Mouse (Mus musculus) kidney, embryonic 15.5 days (tissue): Measurements from ENCODE around the gene Prkcz. TPM values are rescaled to one million over a fixed set of nuclear protein-coding genes. Genes with fewer than 3 reads are reported as not detected.

Experiments
- ATAC-seq: fragments of 200-750 bp; cut with Nextera tagmentation; replicated peaks from 2 replicates; pipeline ENCODE4 v1.8.0; 2017; ENCODE audit warnings: moderate TSS enrichment; ENCODE audit not compliant: low FRiP score
- H3K27ac ChIP-seq: fragments of 300-500 bp; sonication (generic); 2 replicates; pipeline ENCODE4 v1.5.1; 2015; ENCODE audit warnings: mild to moderate bottlenecking, inconsistent platforms
- H3K27me3 ChIP-seq: fragments of 300-500 bp; sonication (generic); 2 replicates; pipeline ENCODE4 v1.6.1; 2015; ENCODE audit warnings: inconsistent platforms
- H3K36me3 ChIP-seq: fragments of 300-500 bp; sonication (generic); 2 replicates; pipeline ENCODE4 v1.6.1; 2015; ENCODE audit warnings: inconsistent platforms
- H3K4me1 ChIP-seq: fragments of 300-500 bp; sonication (generic); 2 replicates; pipeline ENCODE4 v1.6.1; 2015; ENCODE audit warnings: inconsistent platforms
- H3K4me2 ChIP-seq: fragments of 300-500 bp; sonication (generic); 2 replicates; pipeline ENCODE4 v1.6.1; 2015; ENCODE audit warnings: moderate library complexity, mild to moderate bottlenecking, inconsistent platforms
- H3K4me3 ChIP-seq: fragments of 300-500 bp; sonication (generic); replicated peaks from 2 replicates; pipeline ENCODE4 v1.5.1; 2015; ENCODE audit warnings: mild to moderate bottlenecking, inconsistent platforms
- H3K9ac ChIP-seq: fragments of 300-500 bp; sonication (generic); 2 replicates; pipeline ENCODE4 v1.6.1; 2015; ENCODE audit warnings: mild to moderate bottlenecking, inconsistent platforms
- H3K9me3 ChIP-seq: fragments of 300-500 bp; sonication (generic); replicated peaks from 2 replicates; pipeline ENCODE4 v1.6.1; 2016; ENCODE audit warnings: inconsistent platforms
- WGBS: fragments of 180-500 bp; shearing (Covaris S2); methylation state at CpG from one replicate; pipeline ENCODE4 v1.1.7; 2015; ENCODE audit warnings: mixed read lengths; 5-methylcytosine and 5-hydroxymethylcytosine counted together
- polyA plus RNA-seq: library from polyadenylated mRNA; unstranded; fragments of >200 nt; fragmentation: Nextera tagmentation; extraction: Ambion mirVana; gene quantifications from 2 replicates; pipeline ENCODE4 v1.2.1, GENCODE M21; 2015

Gene Prkcz
- polyA plus RNA-seq, 1 experiment from 2014 or later: 16.6 TPM

GRCm38 (mm10) chr4:155381974-155382373, 20.8 kb upstream of the Prkcz start:
- ATAC-seq: no peak
- Histone ChIP-seq H3K9ac (no peak overlapping the region), H3K4me1 (peaks cover 11% of the 10 kb centered on the region; the same call in 1 of the 2 replicates), H3K27ac (no peak overlapping the region), H3K27me3 (peaks cover 65% of the 10 kb centered on the region), H3K4me3 (no peak overlapping the region), H3K4me2 (no peak overlapping the region), H3K9me3 (no peaks in the 10 kb centered on the region), H3K36me3 (no peaks in the 10 kb centered on the region)
- WGBS: 28% methylated on average over 7 of the region's 7 CpGs

- no peaks in the 10 kb centered on the region for H3K9me3 ChIP-seq
- 0 out of 2 replicates have a peak, but pooled peaks cover 4% of the 10 kb centered on the region for H3K27me3 ChIP-seq
- no peak for ATAC-seq
- peaks cover 6% of the 10 kb centered on the region; the same call in 1 of the 2 replicates for H3K4me1 ChIP-seq
- H3K36me3 ChIP-seq: no peaks in the 10 kb centered on the region
- H3K4me2 ChIP-seq: no peak overlapping the region
- no peak overlapping the region for H3K4me3 ChIP-seq
- no peak overlapping the region for H3K27ac ChIP-seq
- no peak overlapping the region for H3K9ac ChIP-seq
- WGBS: 58% methylated on average over 5 of the region's 5 CpGs
These were observed 10.9 kb upstream of the Prkcz start for GRCm38 (mm10) chr4:155371797-155372735.

- Histone ChIP-seq H3K4me2 (no peak overlapping the region), H3K4me3 (no peak overlapping the region), H3K27ac (no peak overlapping the region), H3K4me1 (peaks cover 13% of the 10 kb centered on the region), H3K36me3 (no peaks in the 10 kb centered on the region), H3K9me3 (no peaks in the 10 kb centered on the region), H3K9ac (no peak overlapping the region), H3K27me3 (0 out of 2 replicates have a peak, but pooled peaks cover 6% of the 10 kb centered on the region)
- WGBS: 89% methylated on average over 15 of the region's 15 CpGs
- ATAC-seq: no peak
These were observed 9.9 kb upstream of the Prkcz start for GRCm38 (mm10) chr4:155370737-155371715.

- Histone ChIP-seq H3K9me3 (no peaks in the 10 kb centered on the region), H3K27me3 (peaks cover 28% of the 10 kb centered on the region), H3K9ac (no peak overlapping the region), H3K27ac (no peak overlapping the region), H3K4me1 (peaks cover 13% of the 10 kb centered on the region), H3K4me3 (no peak overlapping the region), H3K36me3 (no peaks in the 10 kb centered on the region), H3K4me2 (no peak overlapping the region)
- 35% methylated on average over 12 of the region's 12 CpGs for WGBS
- no peak for ATAC-seq
These were observed 7.5 kb upstream of the Prkcz start for GRCm38 (mm10) chr4:155368684-155369083.

GRCm38 (mm10) chr4:155367739-155368138, 6.6 kb upstream of the Prkcz start:
- no peak for ATAC-seq
- Histone ChIP-seq H3K36me3 (no peaks in the 10 kb centered on the region), H3K27me3 (peaks cover 38% of the 10 kb centered on the region), H3K4me2 (no peak overlapping the region), H3K4me3 (no peak overlapping the region), H3K27ac (no peak overlapping the region), H3K4me1 (peaks cover 13% of the 10 kb centered on the region), H3K9ac (no peak overlapping the region), H3K9me3 (no peaks in the 10 kb centered on the region)
- 79% methylated on average over 9 of the region's 9 CpGs for WGBS

GRCm38 (mm10) chr4:155366784-155367183, 5.6 kb upstream of the Prkcz start:
- H3K9me3 ChIP-seq: no peaks in the 10 kb centered on the region
- no peak overlapping the region for H3K27ac ChIP-seq
- no peak overlapping the region for H3K9ac ChIP-seq
- 47% methylated on average over 6 of the region's 6 CpGs for WGBS
- H3K4me1 ChIP-seq: peaks cover 21% of the 10 kb centered on the region
- no peak overlapping the region for H3K4me3 ChIP-seq
- 0 out of 2 replicates have a peak, but pooled peaks have one; percentile 5 for ATAC-seq
- H3K36me3 ChIP-seq: no peaks in the 10 kb centered on the region
- peaks cover 47% of the 10 kb centered on the region for H3K27me3 ChIP-seq
- no peak overlapping the region for H3K4me2 ChIP-seq

- WGBS: 36% methylated on average over 5 of the region's 5 CpGs
- Histone ChIP-seq H3K4me3 (no peak overlapping the region), H3K4me2 (peak overlapping the region; percentile 65; the same call in 1 of the 2 replicates), H3K27ac (no peak overlapping the region), H3K9me3 (no peaks in the 10 kb centered on the region), H3K4me1 (peaks cover 39% of the 10 kb centered on the region), H3K9ac (0 out of 2 replicates have a peak overlapping the region, but pooled peaks have one; percentile 41), H3K27me3 (peaks cover 87% of the 10 kb centered on the region), H3K36me3 (no peaks in the 10 kb centered on the region)
- ATAC-seq: no peak
These were observed 1.3 kb upstream of the Prkcz start for GRCm38 (mm10) chr4:155362443-155362842.

GRCm38 (mm10) chr4:155360856-155361255, 305 bp downstream of the Prkcz start:
- peaks cover 80% of the 10 kb centered on the region for H3K27me3 ChIP-seq

GRCm38 (mm10) chr4:155359560-155360464, 1.3 kb downstream of the Prkcz start:
- H3K4me2 ChIP-seq: peak overlapping the region; percentile 65
- peaks cover 70% of the 10 kb centered on the region for H3K27me3 ChIP-seq
- no peak overlapping the region for H3K27ac ChIP-seq
- H3K4me3 ChIP-seq: peak overlapping the region; percentile 58; the same call in 1 of the 2 replicates
- no peak overlapping the region for H3K9ac ChIP-seq
- no peak for ATAC-seq
- 42% methylated on average over 12 of the region's 12 CpGs for WGBS
- peaks cover 29% of the 10 kb centered on the region for H3K4me1 ChIP-seq
- no peaks in the 10 kb centered on the region for H3K9me3 ChIP-seq
- no peaks in the 10 kb centered on the region for H3K36me3 ChIP-seq

More at GRCm38 (mm10) chr4:155360856-155361255, 305 bp downstream of the Prkcz start:
- peak overlapping the region; percentile 54; the same call in 1 of the 2 replicates for H3K27ac ChIP-seq
- WGBS: under 1% methylated on average over 42 of the region's 42 CpGs
- H3K4me2 ChIP-seq: peak overlapping the region; percentile 65
- H3K9ac ChIP-seq: peak overlapping the region; percentile 36; the same call in 1 of the 2 replicates
- H3K4me1 ChIP-seq: peaks cover 29% of the 10 kb centered on the region
- no peaks in the 10 kb centered on the region for H3K36me3 ChIP-seq
- peak overlapping the region; percentile 58 for H3K4me3 ChIP-seq
- peak; percentile 17; the same call in 1 of the 2 replicates for ATAC-seq
- no peaks in the 10 kb centered on the region for H3K9me3 ChIP-seq

GRCm38 (mm10) chr4:155357601-155358000, 3.6 kb downstream of the Prkcz start:
- Histone ChIP-seq H3K36me3 (no peaks in the 10 kb centered on the region), H3K27me3 (peaks cover 48% of the 10 kb centered on the region), H3K9me3 (no peaks in the 10 kb centered on the region), H3K9ac (no peak overlapping the region), H3K4me1 (peaks cover 29% of the 10 kb centered on the region), H3K4me2 (no peak overlapping the region), H3K4me3 (no peak overlapping the region), H3K27ac (no peak overlapping the region)
- no peak for ATAC-seq
- WGBS: 56% methylated on average over 2 of the region's 2 CpGs

GRCm38 (mm10) chr4:155356354-155356753, 4.8 kb downstream of the Prkcz start:
- Histone ChIP-seq H3K9ac (no peak overlapping the region), H3K27ac (no peak overlapping the region), H3K36me3 (no peaks in the 10 kb centered on the region), H3K27me3 (peaks cover 36% of the 10 kb centered on the region), H3K9me3 (no peaks in the 10 kb centered on the region), H3K4me2 (no peak overlapping the region), H3K4me1 (peaks cover 16% of the 10 kb centered on the region), H3K4me3 (no peak overlapping the region)
- 79% methylated on average over 10 of the region's 10 CpGs for WGBS
- no peak for ATAC-seq
